Mouse (Mus musculus): ENCODE results near the gene Unc5cl.

- TF ChIP-seq CTCF (IDR thresholded peaks at IDR 0.05; ENCODE audit: control insufficient read depth, insufficient read depth, low read length) (no peak), POLR2A (IDR thresholded peaks at IDR 0.05; ENCODE audit: borderline replicate concordance, control insufficient read depth, low read depth, low read length) (no peak)
These were observed 20.2 kb upstream of the Unc5cl start for GRCm38 (mm10) chr17:48434479-48434878.

Data from bone marrow, adult 2 months (tissue).